Mouse (Mus musculus) brain, embryonic 14.5 days (tissue): Measurements from ENCODE around the gene Jarid2.

ENCODE experiments used
- CTCF ChIP-seq: fragments of 200-500 bp; IDR thresholded peaks from 2 replicates; pipeline ENCODE4 v1.5.1; 2012; ENCODE audit warnings: inconsistent platforms, mild to moderate bottlenecking, moderate library complexity, borderline replicate concordance; ENCODE audit not compliant: insufficient read depth, insufficient read length; ENCODE audit errors: extremely low read depth
- POLR2A ChIP-seq: fragments of 200-500 bp; IDR thresholded peaks from 2 replicates; pipeline ENCODE4 v1.6.1; 2012; ENCODE audit warnings: mild to moderate bottlenecking, inconsistent platforms, borderline replicate concordance; ENCODE audit not compliant: poor library complexity, insufficient read depth, insufficient read length, severe bottlenecking; ENCODE audit errors: extremely low read depth

- TF ChIP-seq POLR2A (no peak), CTCF (no peak)
These were observed 186.1 kb downstream of the Jarid2 start for GRCm38 (mm10) chr13:44915382-44915781.
